Comparison of ENCODE assay signal across 17 mouse cellular contexts in the genomic region with DNA sequence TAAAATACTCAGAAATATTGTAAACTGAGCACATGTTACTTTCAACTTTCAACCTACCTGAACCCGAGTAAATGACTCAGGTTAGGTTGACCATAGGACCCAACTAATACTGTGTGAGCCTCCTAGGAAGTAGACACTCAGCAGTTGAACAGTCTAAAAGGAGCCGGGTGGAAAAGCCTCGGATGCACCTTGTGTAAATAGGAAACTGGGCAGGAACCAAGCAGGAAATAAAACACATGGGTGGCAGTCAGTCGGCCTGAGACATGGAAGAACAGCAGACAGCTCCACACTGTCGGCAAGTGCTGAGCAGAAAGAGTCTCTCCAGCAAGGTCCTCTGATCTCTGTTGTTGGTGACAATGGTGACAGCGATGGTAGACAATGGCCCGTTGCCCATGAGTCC.
"Had no signal": no experiment of that assay in that cellular context is flagged by ENCODE, and none has a peak within 500 bp of the region (broad histone marks: within the 10 kb centered on the region; RNA-seq: fewer than 3 reads in every experiment).

No protein-coding gene starts in this region.

- H3K4me3 ChIP-seq: layer of hippocampus, adult 2 months; limb, embryonic 10.5 days; limb, embryonic 13.5 days; liver, embryonic 12.5 days; liver, embryonic 15.5 days had no signal

- H3K9ac ChIP-seq: limb, embryonic 13.5 days; liver, embryonic 12.5 days; liver, embryonic 15.5 days had no signal

- H3K9me3 ChIP-seq: limb, embryonic 10.5 days; limb, embryonic 13.5 days; liver, embryonic 12.5 days; liver, embryonic 15.5 days had no signal

- H3K27ac ChIP-seq: kidney, postnatal 0 days; layer of hippocampus, adult 2 months; limb, embryonic 10.5 days; limb, embryonic 13.5 days; liver, embryonic 12.5 days; liver, embryonic 15.5 days had no signal

- H3K4me1 ChIP-seq: liver, embryonic 12.5 days; liver, embryonic 15.5 days had no signal

- ATAC-seq: inflammation-experienced regulatory T-cells, adult 6 months; intestine, embryonic 16.5 days; liver, embryonic 12.5 days had no signal

- DNase-seq: kidney, adult 18-20 months; kidney, adult 9 months; kidney, postnatal 25 days; layer of hippocampus, adult 9-11 months; liver; midbrain, embryonic 14.5 days; thymus, adult 18-20 months; thymus, postnatal 36 days had no signal

- H3K36me3 ChIP-seq: limb, embryonic 10.5 days; limb, embryonic 13.5 days; liver, embryonic 12.5 days; liver, embryonic 15.5 days had no signal

- H3K27me3 ChIP-seq: limb, embryonic 13.5 days; liver, embryonic 12.5 days; liver, embryonic 15.5 days had no signal

- H3K4me2 ChIP-seq: limb, embryonic 13.5 days; liver, embryonic 12.5 days; liver, embryonic 15.5 days; midbrain, embryonic 11.5 days had no signal
